Mouse (Mus musculus) spleen, adult 2 months (tissue): Measurements from ENCODE around the gene Nfatc4.

ENCODE experiments used
- CTCF ChIP-seq: fragments of 200-500 bp; IDR thresholded peaks from 2 replicates; pipeline ENCODE4 v1.5.1; 2011; ENCODE audit warnings: mild to moderate bottlenecking, inconsistent platforms; ENCODE audit not compliant: insufficient read depth, insufficient read length, insufficient replicate concordance; ENCODE audit errors: extremely low read depth
- POLR2A ChIP-seq: fragments of 200-500 bp; IDR thresholded peaks from 2 replicates; pipeline ENCODE4 v1.6.1; 2011; ENCODE audit warnings: low read depth, low read length, inconsistent platforms

DNA sequence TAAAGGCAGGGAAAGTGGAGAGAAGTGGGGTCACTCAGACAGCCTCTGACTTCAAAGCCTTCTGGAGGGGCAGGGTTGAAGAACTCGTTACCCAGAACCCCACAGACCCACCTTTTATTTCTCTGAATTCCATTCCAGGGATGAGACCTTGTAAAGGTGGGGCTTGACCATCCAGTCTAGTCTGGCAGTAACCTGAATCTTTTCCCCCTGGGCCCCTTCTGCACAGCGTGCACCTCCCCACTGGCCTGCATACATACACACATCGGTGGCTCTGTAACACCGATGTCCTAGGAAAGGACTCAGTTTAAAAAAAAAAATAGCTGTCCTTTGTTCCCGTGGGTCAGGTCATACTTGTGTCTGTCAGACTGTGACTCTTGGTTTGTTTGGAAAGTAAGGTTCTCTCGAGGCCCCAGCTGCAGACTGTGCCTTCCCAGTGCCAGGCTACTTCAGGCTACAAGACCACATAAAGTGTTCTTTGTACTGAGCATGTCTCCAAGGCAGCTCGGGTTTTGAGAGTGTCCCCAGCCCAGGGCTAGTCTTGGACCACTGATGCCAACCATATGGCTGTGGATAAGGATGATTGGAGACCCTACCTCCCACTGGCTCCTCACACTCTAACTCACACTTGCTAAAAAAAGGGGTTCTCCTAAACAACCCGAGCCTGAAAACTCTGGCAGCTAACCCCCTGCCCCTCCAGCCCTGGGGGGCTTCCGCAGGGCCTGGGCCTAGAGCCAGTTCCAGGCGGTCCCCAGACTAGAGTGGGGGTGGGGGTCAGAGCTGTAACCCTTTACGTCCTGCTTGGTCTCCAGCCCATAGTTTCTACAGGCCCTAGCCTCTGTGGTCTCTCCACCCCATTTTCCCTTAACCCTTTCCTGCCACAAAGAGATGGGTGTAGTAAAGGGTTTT, 30.0 kb downstream of the Nfatc4 start:
- TF ChIP-seq POLR2A, result no peak
- no peak for TF ChIP-seq CTCF
